9 mouse cellular contexts compared by ENCODE assay signal in genomic region chr19:47446841-47447365, GRCm38 (mm10). TPM values are rescaled to one million over a fixed set of nuclear protein-coding genes. Genes with fewer than 3 reads are reported as not detected.
DNase-seq lines count a peak whose midpoint lies in the region; ATAC-seq and TF ChIP-seq lines count a peak whose summit lies in the region.
"Had no signal": no experiment of that assay in that cellular context is flagged by ENCODE, and none has a peak within 500 bp of the region (broad histone marks: within the 10 kb centered on the region; RNA-seq: fewer than 3 reads in every experiment).

No protein-coding gene starts in this region.

- H3K27me3 ChIP-seq in intestine, postnatal 0 days (replicated peaks; ENCODE audit: control insufficient read depth, insufficient read depth, low read length): no peaks in the 10 kb centered on the region
- H3K27me3 ChIP-seq in lung, embryonic 14.5 days (ENCODE audit: insufficient read depth, low read length): no peaks in the 10 kb centered on the region

- peaks cover 34% of the 10 kb centered on the region for H3K4me1 ChIP-seq in intestine, postnatal 0 days (replicated peaks; ENCODE audit: control insufficient read depth, insufficient read depth, low read length)
- peaks cover 87% of the 10 kb centered on the region for H3K4me1 ChIP-seq in lung, embryonic 14.5 days (ENCODE audit: insufficient read depth)

- H3K9ac ChIP-seq in intestine, postnatal 0 days (ENCODE audit: low read depth, low read length): no peak overlapping the region
- H3K9ac ChIP-seq in lung, embryonic 14.5 days: no peak overlapping the region

- peak; percentile 50 for DNase-seq in frontal cortex, postnatal 10 days (ENCODE audit: low spot score in 2 of 2)
- no peak for DNase-seq in frontal cortex, postnatal 25 days (ENCODE audit: low spot score in 2 of 2)
- DNase-seq in heart, adult 8-10 months (ENCODE audit: low spot score): peak; percentile 77
- DNase-seq in lung, embryonic 14.5 days: peak; percentile 83
- DNase-seq in spleen, adult 18-20 months: peak; percentile 70 to 78
- no peak for DNase-seq in cerebellum, adult 9-11 months

- no peak overlapping the region for H3K4me3 ChIP-seq in intestine, postnatal 0 days (ENCODE audit: low read depth, low read length)
- no peak overlapping the region for H3K4me3 ChIP-seq in lung, embryonic 14.5 days (ENCODE audit: low read depth, low read length)

- no peaks in the 10 kb centered on the region for H3K9me3 ChIP-seq in intestine, postnatal 0 days (ENCODE audit: control insufficient read depth)
- no peaks in the 10 kb centered on the region for H3K9me3 ChIP-seq in lung, embryonic 14.5 days (ENCODE audit: low read depth, low read length)
- H3K9me3 ChIP-seq: G1E had no signal

- TF ChIP-seq CTCF in intestine, postnatal 0 days (IDR thresholded peaks at IDR 0.05; ENCODE audit: low read depth): no peak
- no peak for TF ChIP-seq CTCF in lung, embryonic 14.5 days (IDR thresholded peaks at IDR 0.05; ENCODE audit: low read depth)

- H3K4me2 ChIP-seq in intestine, postnatal 0 days (replicated peaks; ENCODE audit: low read depth): peak overlapping the region; percentile 27; the same call in 1 of the 2 replicates
- peak overlapping the region; percentile 32 for H3K4me2 ChIP-seq in lung, embryonic 14.5 days

- H3K27ac ChIP-seq in intestine, postnatal 0 days (ENCODE audit: low read depth, low read length): no peak overlapping the region
- no peak overlapping the region for H3K27ac ChIP-seq in lung, embryonic 14.5 days (ENCODE audit: low read depth)

- ATAC-seq in activated CD4-positive, CD25-positive, alpha-beta regulatory T cell, adult 4 months: peak; percentile 41
- no peak for ATAC-seq in intestine, postnatal 0 days
- peak; percentile 21; the same call in 1 of the 2 replicates for ATAC-seq in lung, embryonic 14.5 days (ENCODE audit: insufficient read depth)

- 35% methylated on average over 9 of the region's 9 CpGs for WGBS in intestine, postnatal 0 days
- 25% methylated on average over 9 of the region's 9 CpGs for WGBS in lung, embryonic 14.5 days

- no peaks in the 10 kb centered on the region for H3K36me3 ChIP-seq in intestine, postnatal 0 days (ENCODE audit: control insufficient read depth, insufficient read depth)
- H3K36me3 ChIP-seq in lung, embryonic 14.5 days (ENCODE audit: insufficient read depth): no peaks in the 10 kb centered on the region
- H3K36me3 ChIP-seq: G1E had no signal

RNA-seq across cellular contexts. Expression of gene Sh3pxd2a, which starts 17.3 kb away (rescaled TPM):
- polyA plus RNA-seq in activated CD4-positive, CD25-positive, alpha-beta regulatory T cell, adult 4 months (2017; shearing (Covaris generic)): under 1 TPM; 0.60 to 0.79 TPM
- total RNA-seq in heart, adult 8-10 months (2022): 10 to 100 TPM; 40.6 to 54.7 (median 46.2) TPM
- 2.2 and 2.4 TPM in 2 replicates for polyA plus RNA-seq in intestine, postnatal 0 days (2015; fragmentation: Nextera tagmentation; extraction: Ambion mirVana)
- 10.2 and 12.0 TPM in 2 replicates for polyA plus RNA-seq in lung, embryonic 14.5 days (2014; fragmentation: Nextera tagmentation; extraction: Ambion mirVana)
- polyA plus RNA-seq: G1E had no signal

Comparison
In these comparisons a context has a peak if more than half of its experiments do, and no peak if none do; other contexts are left out.
1. DNase-seq: peak in frontal cortex, postnatal 10 days (2 of 2), heart, adult 8-10 months (single experiment), lung, embryonic 14.5 days (single experiment) and spleen, adult 18-20 months (2 of 2); none in frontal cortex, postnatal 25 days (0 of 2) and cerebellum, adult 9-11 months (single experiment).